ENCODE assay signal across 9 mouse cellular contexts in genomic region chr16:4727526-4727925, GRCm38 (mm10). TPM values are rescaled to one million over a fixed set of nuclear protein-coding genes. Genes with fewer than 3 reads are reported as not detected.
DNase-seq lines count a peak whose midpoint lies in the region; ATAC-seq and TF ChIP-seq lines count a peak whose summit lies in the region.
"Had no signal": no experiment of that assay in that cellular context is flagged by ENCODE, and none has a peak within 500 bp of the region (broad histone marks: within the 10 kb centered on the region; RNA-seq: fewer than 3 reads in every experiment).

No protein-coding gene starts in this region.

- no peaks in the 10 kb centered on the region for H3K9me3 ChIP-seq in embryonic facial prominence, embryonic 13.5 days
- no peaks in the 10 kb centered on the region for H3K9me3 ChIP-seq in hindbrain, embryonic 13.5 days
- H3K9me3 ChIP-seq in liver, postnatal 0 days (ENCODE audit: low read length), result no peaks in the 10 kb centered on the region

- no peak for TF ChIP-seq POLR2A in liver, adult 2 months (IDR thresholded peaks at IDR 0.05; ENCODE audit: extremely low read depth, insufficient read depth, low read length)

- no peaks in the 10 kb centered on the region for H3K27me3 ChIP-seq in liver, adult 2 months (ENCODE audit: control insufficient read depth, insufficient read depth, low read length)
- H3K27me3 ChIP-seq in embryonic facial prominence, embryonic 13.5 days, result no peaks in the 10 kb centered on the region
- H3K27me3 ChIP-seq in hindbrain, embryonic 13.5 days, result no peaks in the 10 kb centered on the region
- no peaks in the 10 kb centered on the region for H3K27me3 ChIP-seq in liver, postnatal 0 days (ENCODE audit: insufficient read depth, low read length)

- 92% methylated on average over 1 of the region's 1 CpGs for WGBS in liver, adult 2 months
- 96% methylated on average over 1 of the region's 1 CpGs for WGBS in embryonic facial prominence, embryonic 13.5 days
- WGBS in hindbrain, embryonic 13.5 days, result 95% methylated on average over 1 of the region's 1 CpGs
- WGBS in liver, postnatal 0 days (ENCODE audit: insufficient replicate concordance), result 86% methylated on average over 1 of the region's 1 CpGs

- peak overlapping the region; percentile 34; the same call in 1 of the 2 replicates for H3K27ac ChIP-seq in liver, adult 2 months (replicated peaks; ENCODE audit: insufficient read depth, low read depth, low read length)
- no peak overlapping the region for H3K27ac ChIP-seq in embryonic facial prominence, embryonic 13.5 days
- no peak overlapping the region for H3K27ac ChIP-seq in hindbrain, embryonic 13.5 days
- H3K27ac ChIP-seq in liver, postnatal 0 days (ENCODE audit: low read depth), result no peak overlapping the region

- no peak for TF ChIP-seq EP300 in liver, postnatal 0 days (IDR thresholded peaks at IDR 0.05; ENCODE audit: low read depth)

- H3K36me3 ChIP-seq in liver, adult 2 months (ENCODE audit: control insufficient read depth, insufficient read depth, low read length), result no peaks in the 10 kb centered on the region; the same call in 1 of the 2 replicates
- H3K36me3 ChIP-seq in embryonic facial prominence, embryonic 13.5 days, result no peaks in the 10 kb centered on the region
- no peaks in the 10 kb centered on the region for H3K36me3 ChIP-seq in hindbrain, embryonic 13.5 days
- no peaks in the 10 kb centered on the region; the same call in 1 of the 2 replicates for H3K36me3 ChIP-seq in liver, postnatal 0 days (replicated peaks; ENCODE audit: insufficient read depth, low read length)

- peak overlapping the region; percentile 90 for H3K4me2 ChIP-seq in embryonic facial prominence, embryonic 13.5 days
- peak overlapping the region; percentile 86 for H3K4me2 ChIP-seq in hindbrain, embryonic 13.5 days
- peak overlapping the region; percentile 90 for H3K4me2 ChIP-seq in liver, postnatal 0 days (ENCODE audit: low read depth, low read length)

- DNase-seq in liver, adult 2 months (ENCODE audit: extremely low read depth, low read depth, low spot score), result no peak
- DNase-seq in liver, result no peak
- DNase-seq in liver, postnatal 0 days, result no peak
- no peak for DNase-seq in embryo, embryonic 10.5 days (ENCODE audit: low spot score)
- no peak for DNase-seq in thymus, adult 18-20 months
- DNase-seq in testis, postnatal 14 days (ENCODE audit: low spot score), result no peak
- DNase-seq: gastrocnemius, postnatal 14 days had no signal

- TF ChIP-seq CTCF in liver, adult 2 months (IDR thresholded peaks at IDR 0.05; ENCODE audit: low read depth, low read length), result no peak
- no peak for TF ChIP-seq CTCF in liver, postnatal 0 days (IDR thresholded peaks at IDR 0.05; ENCODE audit: low read depth)

- ATAC-seq in embryonic facial prominence, embryonic 13.5 days (ENCODE audit: insufficient number of reproducible peaks, insufficient read depth, low FRiP score, low TSS enrichment, low read depth), result no peak
- ATAC-seq in hindbrain, embryonic 13.5 days (ENCODE audit: low FRiP score), result no peak
- ATAC-seq in liver, postnatal 0 days, result no peak

- peak overlapping the region; percentile 13; the same call in 1 of the 2 replicates for H3K4me3 ChIP-seq in liver, adult 2 months (ENCODE audit: insufficient read depth, low read depth, low read length)
- peak overlapping the region; percentile 86 for H3K4me3 ChIP-seq in embryonic facial prominence, embryonic 13.5 days
- H3K4me3 ChIP-seq in hindbrain, embryonic 13.5 days, result no peak overlapping the region
- H3K4me3 ChIP-seq in liver, postnatal 0 days (ENCODE audit: low read depth, low read length), result peak overlapping the region; percentile 92

- H3K79me2 ChIP-seq in liver, adult 2 months (ENCODE audit: control insufficient read depth, insufficient read depth, low read length), result peaks cover 30% of the 10 kb centered on the region; the same call in 1 of the 2 replicates

- H3K4me1 ChIP-seq in liver, adult 2 months (ENCODE audit: control insufficient read depth, insufficient read depth, low read length), result peaks cover 12% of the 10 kb centered on the region
- peaks cover 13% of the 10 kb centered on the region for H3K4me1 ChIP-seq in embryonic facial prominence, embryonic 13.5 days
- peaks cover 20% of the 10 kb centered on the region for H3K4me1 ChIP-seq in hindbrain, embryonic 13.5 days (replicated peaks)
- H3K4me1 ChIP-seq in liver, postnatal 0 days (ENCODE audit: insufficient read depth), result peaks cover 46% of the 10 kb centered on the region

- H3K9ac ChIP-seq in liver, adult 2 months (ENCODE audit: low read depth, low read length), result no peak overlapping the region
- no peak overlapping the region for H3K9ac ChIP-seq in embryonic facial prominence, embryonic 13.5 days
- H3K9ac ChIP-seq in hindbrain, embryonic 13.5 days, result no peak overlapping the region
- H3K9ac ChIP-seq in liver, postnatal 0 days (replicated peaks), result peak overlapping the region; percentile 96; the same call in 1 of the 2 replicates

RNA-seq across cellular contexts. Expression of gene Hmox2, which starts 1.4 kb away (rescaled TPM):
- total RNA-seq in liver, adult 2 months (2014; rRNA removed), result 40.7 and 52.9 TPM in 2 replicates
- 25.4 and 28.3 TPM in 2 replicates for polyA plus RNA-seq in liver, adult 2 months (2012; rRNA removed)
- polyA plus RNA-seq in embryonic facial prominence, embryonic 13.5 days (2015; fragmentation: Nextera tagmentation; extraction: Ambion mirVana), result 105 and 107 TPM in 2 replicates
- polyA plus RNA-seq in hindbrain, embryonic 13.5 days (2015; fragmentation: Nextera tagmentation; extraction: Ambion mirVana), result 94.6 and 96.7 TPM in 2 replicates
- 56.8 and 57.7 TPM in 2 replicates for polyA plus RNA-seq in liver, postnatal 0 days (2015; fragmentation: Nextera tagmentation; extraction: Ambion mirVana)

RNA-seq across cellular contexts. Expression of gene Nmral1, which starts 8.4 kb away (rescaled TPM):
- 10.0 and 11.2 TPM in 2 replicates for total RNA-seq in liver, adult 2 months (2014; rRNA removed)
- polyA plus RNA-seq in liver, adult 2 months (2012; rRNA removed), result 4.8 and 7.8 TPM in 2 replicates
- polyA plus RNA-seq in embryonic facial prominence, embryonic 13.5 days (2015; fragmentation: Nextera tagmentation; extraction: Ambion mirVana), result 83.6 and 91.4 TPM in 2 replicates
- polyA plus RNA-seq in hindbrain, embryonic 13.5 days (2015; fragmentation: Nextera tagmentation; extraction: Ambion mirVana), result 65.1 and 71.7 TPM in 2 replicates
- 20.4 and 24.1 TPM in 2 replicates for polyA plus RNA-seq in liver, postnatal 0 days (2015; fragmentation: Nextera tagmentation; extraction: Ambion mirVana)

RNA-seq across cellular contexts. Expression of gene Coro7, which starts 47.9 kb away (rescaled TPM):
- 6.1 and 8.5 TPM in 2 replicates for total RNA-seq in liver, adult 2 months (2014; rRNA removed)
- 17.3 and 22.7 TPM in 2 replicates for polyA plus RNA-seq in liver, adult 2 months (2012; rRNA removed)
- 16.9 and 17.0 TPM in 2 replicates for polyA plus RNA-seq in embryonic facial prominence, embryonic 13.5 days (2015; fragmentation: Nextera tagmentation; extraction: Ambion mirVana)
- 29.1 and 30.7 TPM in 2 replicates for polyA plus RNA-seq in hindbrain, embryonic 13.5 days (2015; fragmentation: Nextera tagmentation; extraction: Ambion mirVana)
- polyA plus RNA-seq in liver, postnatal 0 days (2015; fragmentation: Nextera tagmentation; extraction: Ambion mirVana), result 6.8 and 10.3 TPM in 2 replicates
